Mouse (Mus musculus) c-Kit-positive CD71-positive TER-119-positive erythroid progenitor cells, embryonic 14.5 days (primary cell): Measurements from ENCODE around the gene Olfr1445.

Experiments used
- DNase-seq: peaks from one replicate; pipeline ENCODE4 v3.0.0-alpha.2; 2013; ENCODE audit warnings: low spot score

The Olfr1445 gene

GRCm38 (mm10) chr19:12883555-12883954, at the start of gene Olfr1445:
Gene Olfr1445, plus strand, starts transcription at chr19:12883855.
- no peak for DNase-seq

- DNase-seq: no peak
These were observed 45.1 kb upstream of the Olfr1445 start for GRCm38 (mm10) chr19:12838507-12838906.

- no peak for DNase-seq
These were observed 37.3 kb upstream of the Olfr1445 start, which contains the start of gene Gm5244 for GRCm38 (mm10) chr19:12846382-12846781. Gene Gm5244, plus strand, starts transcription at chr19:12846682.

DNA sequence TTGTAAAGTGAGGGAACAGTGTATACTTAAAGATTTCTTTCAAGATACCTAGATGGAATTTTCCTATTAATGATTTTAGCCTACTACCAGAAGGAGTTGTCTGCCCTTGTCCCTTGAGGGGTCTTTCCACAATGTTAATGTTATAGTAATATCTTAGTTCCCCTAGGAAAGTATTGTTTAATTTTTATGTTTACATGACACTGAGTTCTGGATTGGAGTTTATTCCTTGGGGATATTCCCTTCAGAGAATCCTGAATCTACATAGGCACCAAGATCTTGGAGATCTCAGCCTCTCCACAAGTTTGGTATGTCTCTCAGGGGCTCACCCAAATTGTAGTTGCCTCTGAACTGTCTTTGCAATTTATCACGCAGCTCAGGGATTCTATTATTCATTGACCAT, 26.7 kb upstream of the Olfr1445 start, which contains the start of gene Olfr1444:
Gene Olfr1444 (plus strand): TSS at position 301 of the 400 bp plus-strand sequence.
- DNase-seq: no peak

- DNase-seq: no peak
These were observed 9.8 kb downstream of the Olfr1445 start, which contains the start of gene Olfr1446 for GRCm38 (mm10) chr19:12893424-12893823. Gene Olfr1446, minus strand, starts transcription at chr19:12893524.

DNA sequence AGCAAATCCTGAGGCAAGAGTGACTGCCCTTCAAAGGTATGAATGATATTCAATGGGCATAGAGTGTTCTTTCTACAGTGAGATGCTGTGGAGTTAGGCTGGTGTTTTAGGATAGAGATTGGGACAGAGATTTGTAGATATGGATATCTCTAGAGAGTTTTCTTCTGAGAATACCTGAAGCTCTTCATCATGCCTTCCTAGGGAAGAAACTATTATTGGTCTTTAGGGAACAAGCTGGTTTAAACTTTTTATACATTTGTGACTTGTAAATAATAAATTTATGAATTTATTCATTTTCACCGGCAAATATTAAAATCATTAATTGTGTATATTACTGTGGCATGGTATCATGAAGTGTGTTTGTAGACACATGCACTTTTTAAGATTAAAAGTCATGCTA, 20.0 kb downstream of the Olfr1445 start, which contains the start of gene Olfr1447:
Gene Olfr1447 (minus strand): TSS at position 101 of the 400 bp plus-strand sequence.
- DNase-seq: no peak

- DNase-seq: no peak
These were observed 40.7 kb downstream of the Olfr1445 start, which contains the start of gene Olfr1448 for GRCm38 (mm10) chr19:12924319-12924718. Gene Olfr1448, minus strand, starts transcription at chr19:12924419.

- DNase-seq: no peak
These were observed 46.9 kb downstream of the Olfr1445 start, which contains the start of gene Olfr1449 for GRCm38 (mm10) chr19:12930540-12930939. Gene Olfr1449, plus strand, starts transcription at chr19:12930840.
